Mouse (Mus musculus): Measurements from ENCODE around the gene Ngdn.

- TF ChIP-seq POLR2A (IDR thresholded peaks at IDR 0.05; ENCODE audit: borderline replicate concordance, extremely low read depth, low read depth, low read length): no peak
- no peak for TF ChIP-seq CTCF (IDR thresholded peaks at IDR 0.05; ENCODE audit: insufficient read depth, low read length)
Measured at GRCm38 (mm10) chr14:54965631-54966030, 49.6 kb upstream of the Ngdn start.

Data from lung, adult 2 months (tissue).